Mouse (Mus musculus): ENCODE data around the gene Tbxa2r. TPM values are rescaled to one million over a fixed set of nuclear protein-coding genes. Genes with fewer than 3 reads are reported as not detected.

The Tbxa2r gene
- polyA plus RNA-seq, 1 experiment from 2014 or later = 2.3 TPM

DNA sequence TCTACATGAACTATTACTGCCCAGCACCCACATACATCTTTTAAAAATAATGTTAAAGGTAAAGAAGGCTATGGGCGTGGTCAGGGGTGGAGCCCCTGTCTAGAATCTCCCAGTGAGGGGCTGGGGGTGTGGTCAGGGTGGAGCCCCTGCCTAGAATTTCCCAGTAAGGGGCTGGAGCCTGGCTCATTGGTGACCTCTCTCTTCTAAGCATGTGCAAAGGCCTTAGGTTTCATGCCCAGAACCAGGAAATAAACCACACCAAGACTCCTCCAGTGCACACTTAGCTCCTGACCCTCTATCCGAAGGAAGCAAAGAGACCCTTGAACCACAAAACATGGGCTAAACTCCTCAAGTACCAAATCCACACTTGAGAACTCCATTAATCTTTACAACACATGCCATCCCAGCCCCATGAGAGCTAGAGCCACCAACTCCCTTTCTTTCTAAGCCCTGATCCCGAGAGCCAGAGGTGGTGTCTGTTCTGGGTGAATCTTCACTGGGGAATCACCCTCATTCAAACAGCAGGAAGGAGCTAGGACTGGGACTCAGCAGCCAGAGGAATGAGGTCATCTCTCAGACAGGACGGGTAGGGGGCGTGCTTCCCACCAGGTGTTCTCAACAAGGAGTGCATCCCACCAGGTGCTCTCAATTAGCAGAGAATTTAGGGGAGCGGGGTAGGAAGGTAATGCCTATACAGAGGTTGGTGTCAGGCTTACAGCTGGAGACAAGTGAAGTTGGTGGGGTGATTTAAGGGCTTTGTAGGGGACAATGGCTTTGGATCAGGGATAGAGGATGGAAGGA is 48.2 kb downstream of the Tbxa2r start:
- H3K9ac ChIP-seq (ENCODE audit: low read depth, low read length) = peak overlapping the region; percentile 91
- H3K27ac ChIP-seq (ENCODE audit: low read depth, low read length) = no peak overlapping the region
- H3K4me1 ChIP-seq (replicated peaks; ENCODE audit: control insufficient read depth, insufficient read depth, low read length) = peaks cover 13% of the 10 kb centered on the region
- no peaks in the 10 kb centered on the region for H3K9me3 ChIP-seq (ENCODE audit: control insufficient read depth, low read length)
- 0 out of 2 replicates have a peak, but pooled peaks cover 7% of the 10 kb centered on the region for H3K36me3 ChIP-seq (ENCODE audit: control insufficient read depth, insufficient read depth, low read length)
- H3K4me3 ChIP-seq (ENCODE audit: low read depth, low read length) = peak overlapping the region; percentile 91
- whole genome bisulfite sequencing = 37% methylated on average over 6 of the region's 6 CpGs
- ATAC-seq (ENCODE audit: low FRiP score) = no peak
- no peak for DNase-seq (ENCODE audit: low spot score)
- no peaks in the 10 kb centered on the region for H3K27me3 ChIP-seq (ENCODE audit: control insufficient read depth, insufficient read depth, low read length)
- H3K4me2 ChIP-seq (replicated peaks; ENCODE audit: low read depth, low read length) = peak overlapping the region; percentile 85

DNA sequence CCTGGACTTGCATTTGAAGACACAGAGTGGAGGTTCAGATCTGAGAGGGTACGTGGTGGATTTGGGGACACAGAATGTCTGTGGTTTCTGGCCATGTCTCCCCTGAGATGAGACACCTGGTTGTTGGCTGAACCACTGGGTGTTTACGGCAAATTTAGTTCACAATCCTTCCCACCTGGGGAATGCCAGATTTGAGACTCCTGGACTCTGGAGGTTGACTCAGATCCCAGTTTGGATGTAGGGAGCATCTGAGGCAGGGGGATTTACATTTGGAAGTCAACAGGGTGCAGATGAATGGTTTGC is 48.8 kb downstream of the Tbxa2r start:
- WGBS = 73% methylated on average over 2 of the region's 2 CpGs
- H3K27ac ChIP-seq (ENCODE audit: low read depth, low read length) = no peak overlapping the region
- ATAC-seq (ENCODE audit: low FRiP score) = no peak
- H3K4me3 ChIP-seq (ENCODE audit: low read depth, low read length) = peak overlapping the region; percentile 91
- H3K9me3 ChIP-seq (ENCODE audit: control insufficient read depth, low read length) = no peaks in the 10 kb centered on the region
- no peaks in the 10 kb centered on the region for H3K27me3 ChIP-seq (ENCODE audit: control insufficient read depth, insufficient read depth, low read length)
- peak overlapping the region; percentile 85 for H3K4me2 ChIP-seq (replicated peaks; ENCODE audit: low read depth, low read length)
- peaks cover 13% of the 10 kb centered on the region for H3K4me1 ChIP-seq (replicated peaks; ENCODE audit: control insufficient read depth, insufficient read depth, low read length)
- H3K36me3 ChIP-seq (ENCODE audit: control insufficient read depth, insufficient read depth, low read length) = 0 out of 2 replicates have a peak, but pooled peaks cover 7% of the 10 kb centered on the region
- DNase-seq (ENCODE audit: low spot score) = no peak
- H3K9ac ChIP-seq (ENCODE audit: low read depth, low read length) = peak overlapping the region; percentile 91

DNA sequence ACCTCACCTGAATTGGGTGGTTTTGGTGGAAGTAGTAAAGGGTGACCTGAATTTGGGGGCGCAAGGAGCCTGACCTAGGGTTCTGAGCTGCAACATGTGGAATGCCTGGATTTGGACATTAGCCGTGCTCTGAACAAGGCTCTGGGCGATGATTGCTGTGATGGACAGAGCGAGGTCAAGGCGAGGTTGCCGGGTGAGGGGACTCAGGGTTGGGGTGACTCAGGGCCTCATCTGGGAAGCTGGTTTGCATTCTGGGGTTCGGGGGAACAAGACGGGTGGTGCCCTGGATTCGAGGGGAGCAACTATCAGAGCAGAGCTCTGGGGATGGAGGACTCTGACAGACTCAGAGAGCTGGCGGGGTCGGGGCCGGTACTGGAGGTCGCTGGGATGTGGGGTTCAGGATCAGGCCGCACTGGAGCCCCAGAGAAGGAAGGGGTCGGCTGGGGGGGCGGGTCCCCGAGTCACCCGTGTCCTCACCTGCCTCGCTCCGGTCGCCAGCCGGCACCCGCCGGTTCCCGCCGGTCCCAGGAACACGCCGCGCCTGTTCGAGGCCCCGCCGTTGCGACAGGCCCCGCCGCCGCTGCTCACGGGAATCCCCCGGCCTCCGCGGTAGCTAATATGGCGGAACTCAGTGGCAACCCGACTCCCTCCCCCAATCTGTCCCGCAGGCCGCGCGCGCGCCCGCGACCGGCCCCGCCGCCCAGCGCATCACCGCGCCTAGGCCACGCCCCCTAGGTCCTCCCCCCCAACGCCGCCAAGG is 49.4 kb downstream of the Tbxa2r start, which contains the start of gene Fzr1:
Gene Fzr1 (minus strand): TSS at position 724 of the 760 bp plus-strand sequence.
- WGBS = under 1% methylated on average over 49 of the region's 59 CpGs
- ATAC-seq (ENCODE audit: low FRiP score) (peak; percentile 68), DNase-seq (ENCODE audit: low spot score) (peak; percentile 35)
- no peaks in the 10 kb centered on the region for H3K27me3 ChIP-seq (ENCODE audit: control insufficient read depth, insufficient read depth, low read length)
- peaks cover 13% of the 10 kb centered on the region for H3K4me1 ChIP-seq (replicated peaks; ENCODE audit: control insufficient read depth, insufficient read depth, low read length)
- H3K27ac ChIP-seq (ENCODE audit: low read depth, low read length) = peak within 1 kb of the TSS; percentile 70
- H3K9ac ChIP-seq (ENCODE audit: low read depth, low read length) = peak within 1 kb of the TSS; percentile 91
- 0 out of 2 replicates have a peak, but pooled peaks cover 7% of the 10 kb centered on the region for H3K36me3 ChIP-seq (ENCODE audit: control insufficient read depth, insufficient read depth, low read length)
- H3K4me3 ChIP-seq (ENCODE audit: low read depth, low read length) = peak within 1 kb of the TSS; percentile 91
- peak within 1 kb of the TSS; percentile 85 for H3K4me2 ChIP-seq (replicated peaks; ENCODE audit: low read depth, low read length)
- H3K9me3 ChIP-seq (ENCODE audit: control insufficient read depth, low read length) = no peaks in the 10 kb centered on the region

DNA sequence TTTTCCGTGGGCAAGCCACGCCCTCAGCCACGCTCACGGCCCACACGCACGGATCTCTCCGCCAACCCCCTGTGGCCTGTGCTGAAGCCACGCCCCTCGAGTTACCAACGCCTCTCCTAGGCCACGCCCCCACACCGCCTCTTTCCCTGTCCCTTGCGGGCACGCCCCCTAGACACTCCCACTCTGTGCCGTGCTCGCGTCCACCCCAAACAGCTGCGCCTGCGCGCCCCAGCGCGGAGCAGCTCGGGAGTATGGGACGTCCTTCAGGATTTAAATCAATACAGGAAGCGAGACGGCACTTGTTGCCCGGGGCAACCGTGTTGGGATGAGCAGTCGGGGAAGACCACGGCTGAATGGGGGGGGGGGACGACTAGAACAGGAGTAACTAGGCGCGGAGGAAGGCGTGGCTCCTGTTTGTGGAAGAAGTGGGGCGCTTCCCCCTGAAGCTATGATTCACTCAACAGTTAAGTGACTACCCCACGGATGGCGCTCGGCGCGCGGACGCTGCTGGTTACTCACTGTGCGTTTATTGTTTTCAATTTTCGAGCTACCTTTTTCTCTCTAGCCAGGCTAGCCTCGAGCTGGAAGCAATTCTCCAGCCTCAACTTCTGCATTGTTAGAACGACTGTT is 50.1 kb downstream of the Tbxa2r start:
- peak overlapping the region; percentile 91 for H3K4me3 ChIP-seq (ENCODE audit: low read depth, low read length)
- peak; percentile 100 for DNase-seq (ENCODE audit: low spot score)
- H3K36me3 ChIP-seq (ENCODE audit: control insufficient read depth, insufficient read depth, low read length) = 0 out of 2 replicates have a peak, but pooled peaks cover 5% of the 10 kb centered on the region
- peak; percentile 97 for ATAC-seq (ENCODE audit: low FRiP score)
- H3K27me3 ChIP-seq (ENCODE audit: control insufficient read depth, insufficient read depth, low read length) = no peaks in the 10 kb centered on the region
- H3K27ac ChIP-seq (ENCODE audit: low read depth, low read length) = peak overlapping the region; percentile 65
- WGBS = under 1% methylated on average over 45 of the region's 46 CpGs
- H3K4me1 ChIP-seq (replicated peaks; ENCODE audit: control insufficient read depth, insufficient read depth, low read length) = peaks cover 13% of the 10 kb centered on the region
- no peaks in the 10 kb centered on the region for H3K9me3 ChIP-seq (ENCODE audit: control insufficient read depth, low read length)
- H3K4me2 ChIP-seq (replicated peaks; ENCODE audit: low read depth, low read length) = peak overlapping the region; percentile 51
- peak overlapping the region; percentile 63 for H3K9ac ChIP-seq (ENCODE audit: low read depth, low read length)

DNA sequence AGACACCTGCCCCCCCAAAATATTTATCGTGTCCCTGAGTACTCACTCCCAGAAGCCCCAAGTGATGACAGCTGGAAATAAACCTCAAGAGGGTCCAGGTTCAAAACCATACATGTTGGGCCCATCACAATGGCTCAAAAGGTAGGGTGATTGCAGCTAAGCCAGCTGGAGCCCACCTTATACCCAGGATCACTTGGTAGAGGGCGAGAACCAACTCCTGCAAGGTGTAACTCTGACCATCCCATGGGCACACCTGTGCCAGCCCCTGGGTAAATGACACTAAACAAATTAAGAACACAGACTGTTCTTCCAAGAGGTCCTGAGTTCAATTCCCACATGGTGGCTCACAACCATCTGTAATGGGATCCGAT is 50.6 kb downstream of the Tbxa2r start:
- no peak; the same call in 1 of the 2 replicates for ATAC-seq (ENCODE audit: low FRiP score)
- Histone ChIP-seq H3K27ac (ENCODE audit: low read depth, low read length) (peak overlapping the region; percentile 65), H3K36me3 (ENCODE audit: control insufficient read depth, insufficient read depth, low read length) (0 out of 2 replicates have a peak, but pooled peaks cover 1% of the 10 kb centered on the region), H3K9ac (ENCODE audit: low read depth, low read length) (peak overlapping the region; percentile 63), H3K27me3 (ENCODE audit: control insufficient read depth, insufficient read depth, low read length) (no peaks in the 10 kb centered on the region), H3K9me3 (ENCODE audit: control insufficient read depth, low read length) (no peaks in the 10 kb centered on the region), H3K4me2 (replicated peaks; ENCODE audit: low read depth, low read length) (peak overlapping the region; percentile 51), H3K4me1 (replicated peaks; ENCODE audit: control insufficient read depth, insufficient read depth, low read length) (peaks cover 13% of the 10 kb centered on the region), H3K4me3 (ENCODE audit: low read depth, low read length) (peak overlapping the region; percentile 91)
- DNase-seq (ENCODE audit: low spot score) = no peak
- 60% methylated on average over 3 of the region's 3 CpGs for WGBS

DNA sequence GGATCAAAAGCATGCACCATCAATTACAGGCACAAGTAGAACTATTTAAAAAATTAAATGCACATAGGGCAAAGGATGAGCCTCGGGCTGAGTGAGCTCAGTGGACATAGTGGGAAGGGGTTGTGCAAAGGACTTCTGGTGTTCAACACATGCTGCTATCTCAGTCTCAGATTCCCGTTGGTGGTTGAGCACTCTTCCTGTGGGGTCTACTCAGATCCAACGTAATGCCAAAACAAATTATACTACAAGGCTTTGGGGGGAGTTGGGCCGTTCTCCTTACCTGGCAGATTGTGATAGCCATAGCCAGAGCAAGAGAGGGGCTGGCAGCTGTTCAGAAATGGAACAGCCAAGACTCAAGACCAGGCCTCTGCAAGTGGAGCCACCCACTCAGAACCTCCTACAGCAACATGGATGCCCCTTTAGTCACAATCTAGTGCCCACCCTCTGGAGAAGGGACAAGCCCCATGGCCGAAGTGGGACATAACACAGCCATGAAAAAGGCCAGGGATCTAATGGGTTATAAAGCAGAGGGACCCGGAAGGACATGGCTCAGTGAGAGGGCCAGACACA is 51.4 kb downstream of the Tbxa2r start:
- 89% methylated on average over 6 of the region's 6 CpGs for WGBS
- DNase-seq (ENCODE audit: low spot score) (no peak), ATAC-seq (ENCODE audit: low FRiP score) (no peak)
- H3K4me1 ChIP-seq (replicated peaks; ENCODE audit: control insufficient read depth, insufficient read depth, low read length) = peaks cover 14% of the 10 kb centered on the region
- H3K4me3 ChIP-seq (ENCODE audit: low read depth, low read length) = no peak overlapping the region
- no peaks in the 10 kb centered on the region for H3K27me3 ChIP-seq (ENCODE audit: control insufficient read depth, insufficient read depth, low read length)
- no peak overlapping the region for H3K9ac ChIP-seq (ENCODE audit: low read depth, low read length)
- H3K4me2 ChIP-seq (replicated peaks; ENCODE audit: low read depth, low read length) = no peak overlapping the region
- no peaks in the 10 kb centered on the region for H3K36me3 ChIP-seq (ENCODE audit: control insufficient read depth, insufficient read depth, low read length)
- no peaks in the 10 kb centered on the region for H3K9me3 ChIP-seq (ENCODE audit: control insufficient read depth, low read length)
- H3K27ac ChIP-seq (ENCODE audit: low read depth, low read length) = no peak overlapping the region

DNA sequence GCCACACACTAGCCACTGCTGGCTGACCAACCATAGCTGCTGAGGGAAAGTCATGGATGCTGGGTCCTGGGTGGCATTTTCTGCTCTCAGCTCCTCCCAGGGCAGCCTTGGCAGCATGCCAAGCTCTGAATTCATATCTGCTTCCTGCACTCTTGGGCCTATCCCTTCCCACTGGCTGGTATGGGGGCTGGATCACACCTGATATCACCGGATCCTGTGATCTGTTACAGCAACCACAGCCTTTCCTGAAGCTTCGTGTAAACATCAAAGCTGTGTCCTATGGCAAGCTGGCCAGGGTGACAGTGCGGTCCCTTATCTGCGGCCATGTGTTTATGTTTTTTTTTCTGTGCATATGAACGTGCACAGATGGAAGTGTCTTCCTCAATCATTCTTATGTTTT is 53.5 kb downstream of the Tbxa2r start:
- H3K4me3 ChIP-seq (ENCODE audit: low read depth, low read length) = no peak overlapping the region
- DNase-seq (ENCODE audit: low spot score) = no peak
- H3K36me3 ChIP-seq (ENCODE audit: control insufficient read depth, insufficient read depth, low read length) = no peaks in the 10 kb centered on the region; the same call in 1 of the 2 replicates
- WGBS = 87% methylated on average over 5 of the region's 5 CpGs
- ATAC-seq (ENCODE audit: low FRiP score) = no peak
- H3K4me1 ChIP-seq (replicated peaks; ENCODE audit: control insufficient read depth, insufficient read depth, low read length) = peaks cover 15% of the 10 kb centered on the region
- no peak overlapping the region for H3K27ac ChIP-seq (ENCODE audit: low read depth, low read length)
- no peak overlapping the region for H3K4me2 ChIP-seq (replicated peaks; ENCODE audit: low read depth, low read length)
- no peak overlapping the region for H3K9ac ChIP-seq (ENCODE audit: low read depth, low read length)
- no peaks in the 10 kb centered on the region for H3K27me3 ChIP-seq (ENCODE audit: control insufficient read depth, insufficient read depth, low read length)
- H3K9me3 ChIP-seq (ENCODE audit: control insufficient read depth, low read length) = no peaks in the 10 kb centered on the region
